Mouse (Mus musculus): ENCODE data around the gene Jchain. TPM values are rescaled to one million over a fixed set of nuclear protein-coding genes. Genes with fewer than 3 reads are reported as not detected.
A peak's percentile ranks its signal among the peaks of the same experiment; 100 is the strongest.
"Not testable (repeated sequence)": the region's sequence is repeated elsewhere in the genome, so short reads cannot be mapped to it uniquely, and the experiment has no call there.

Gene Jchain
- 33.5 and 57.6 TPM in 2 replicates for total RNA-seq (2017)

- no peak for ATAC-seq (replicated peaks in 1 of 2; ENCODE audit: insufficient read depth in 1 of 2, low FRiP score in 2 of 2, low TSS enrichment in 1 of 2, low read depth in 1 of 2, poor library complexity in 2 of 2, severe bottlenecking in 2 of 2)
These were observed at the start of gene Jchain for GRCm38 (mm10) chr5:88527657-88528056. Jchain (minus strand) TSS chr5:88527891.

- ATAC-seq (replicated peaks in 1 of 2; ENCODE audit: insufficient read depth in 1 of 2, low FRiP score in 2 of 2, low TSS enrichment in 1 of 2, low read depth in 1 of 2, poor library complexity in 2 of 2, severe bottlenecking in 2 of 2), result no peak
These were observed 48.0 kb upstream of the Jchain start for GRCm38 (mm10) chr5:88575506-88576338.

GRCm38 (mm10) chr5:88574829-88575228 is 47.1 kb upstream of the Jchain start:
- no peak for ATAC-seq (replicated peaks in 1 of 2; ENCODE audit: insufficient read depth in 1 of 2, low FRiP score in 2 of 2, low TSS enrichment in 1 of 2, low read depth in 1 of 2, poor library complexity in 2 of 2, severe bottlenecking in 2 of 2)

- ATAC-seq (replicated peaks in 1 of 2; ENCODE audit: insufficient read depth in 1 of 2, low FRiP score in 2 of 2, low TSS enrichment in 1 of 2, low read depth in 1 of 2, poor library complexity in 2 of 2, severe bottlenecking in 2 of 2), result no peak
These were observed 41.9 kb upstream of the Jchain start for GRCm38 (mm10) chr5:88569541-88569940.

GRCm38 (mm10) chr5:88566034-88566841 is 38.5 kb upstream of the Jchain start:
- peak; percentile 57 to 60 for ATAC-seq (replicated peaks in 1 of 2; ENCODE audit: insufficient read depth in 1 of 2, low FRiP score in 2 of 2, low TSS enrichment in 1 of 2, low read depth in 1 of 2, poor library complexity in 2 of 2, severe bottlenecking in 2 of 2)

GRCm38 (mm10) chr5:88565148-88566033 is 37.7 kb upstream of the Jchain start:
- peak; percentile 28 to 44 for ATAC-seq (replicated peaks in 1 of 2; ENCODE audit: insufficient read depth in 1 of 2, low FRiP score in 2 of 2, low TSS enrichment in 1 of 2, low read depth in 1 of 2, poor library complexity in 2 of 2, severe bottlenecking in 2 of 2)

GRCm38 (mm10) chr5:88564501-88565147 is 36.9 kb upstream of the Jchain start, which contains the start of gene Rufy3:
Rufy3 (plus strand) TSS chr5:88565040.
- ATAC-seq (replicated peaks in 1 of 2; ENCODE audit: insufficient read depth in 1 of 2, low FRiP score in 2 of 2, low TSS enrichment in 1 of 2, low read depth in 1 of 2, poor library complexity in 2 of 2, severe bottlenecking in 2 of 2), result peak; percentile 74 to 83

GRCm38 (mm10) chr5:88562863-88563780 is 35.4 kb upstream of the Jchain start:
- ATAC-seq (replicated peaks in 1 of 2; ENCODE audit: insufficient read depth in 1 of 2, low FRiP score in 2 of 2, low TSS enrichment in 1 of 2, low read depth in 1 of 2, poor library complexity in 2 of 2, severe bottlenecking in 2 of 2), result no peak

GRCm38 (mm10) chr5:88561080-88561814 is 33.6 kb upstream of the Jchain start:
- no peak for ATAC-seq (replicated peaks in 1 of 2; ENCODE audit: insufficient read depth in 1 of 2, low FRiP score in 2 of 2, low TSS enrichment in 1 of 2, low read depth in 1 of 2, poor library complexity in 2 of 2, severe bottlenecking in 2 of 2)

- no peak for ATAC-seq (replicated peaks in 1 of 2; ENCODE audit: insufficient read depth in 1 of 2, low FRiP score in 2 of 2, low TSS enrichment in 1 of 2, low read depth in 1 of 2, poor library complexity in 2 of 2, severe bottlenecking in 2 of 2)
These were observed 31.3 kb upstream of the Jchain start for GRCm38 (mm10) chr5:88558991-88559390.

- ATAC-seq (replicated peaks in 1 of 2; ENCODE audit: insufficient read depth in 1 of 2, low FRiP score in 2 of 2, low TSS enrichment in 1 of 2, low read depth in 1 of 2, poor library complexity in 2 of 2, severe bottlenecking in 2 of 2), result peak; percentile 95 to 96
These were observed 26.6 kb upstream of the Jchain start, which contains the start of gene Utp3 for GRCm38 (mm10) chr5:88554086-88554886. Utp3 (plus strand) TSS chr5:88554462.

- ATAC-seq (replicated peaks in 1 of 2; ENCODE audit: insufficient read depth in 1 of 2, low FRiP score in 2 of 2, low TSS enrichment in 1 of 2, low read depth in 1 of 2, poor library complexity in 2 of 2, severe bottlenecking in 2 of 2), result peak; percentile 38 to 61; a peak in 2 of 4 replicates
These were observed 25.8 kb upstream of the Jchain start for GRCm38 (mm10) chr5:88553271-88554085.

GRCm38 (mm10) chr5:88545536-88545935 is 17.8 kb upstream of the Jchain start:
- ATAC-seq (replicated peaks in 1 of 2; ENCODE audit: insufficient read depth in 1 of 2, low FRiP score in 2 of 2, low TSS enrichment in 1 of 2, low read depth in 1 of 2, poor library complexity in 2 of 2, severe bottlenecking in 2 of 2), result no peak

GRCm38 (mm10) chr5:88544411-88544810 is 16.7 kb upstream of the Jchain start:
- ATAC-seq (replicated peaks in 1 of 2; ENCODE audit: insufficient read depth in 1 of 2, low FRiP score in 2 of 2, low TSS enrichment in 1 of 2, low read depth in 1 of 2, poor library complexity in 2 of 2, severe bottlenecking in 2 of 2), result not testable (repeated sequence)
